Mouse (Mus musculus) stomach, embryonic 15.5 days (tissue): ENCODE measurements around the gene Agap1. TPM values are rescaled to one million over a fixed set of nuclear protein-coding genes. Genes with fewer than 3 reads are reported as not detected.

ENCODE experiments used
- ATAC-seq: fragments of 200-750 bp; cut with Nextera tagmentation; 2 replicates; pipeline ENCODE4 v1.8.0; 2017; ENCODE audit warnings: low read depth, moderate number of reproducible peaks, moderate TSS enrichment; ENCODE audit not compliant: insufficient read depth, low FRiP score
- H3K27ac ChIP-seq: fragments of 300-500 bp; sonication (generic); 2 replicates; pipeline ENCODE4 v1.5.1; 2015; ENCODE audit warnings: mild to moderate bottlenecking, inconsistent platforms
- H3K27me3 ChIP-seq: fragments of 300-500 bp; sonication (generic); replicated peaks from 2 replicates; pipeline ENCODE4 v1.6.1; 2015; ENCODE audit warnings: inconsistent platforms
- H3K36me3 ChIP-seq: fragments of 300-500 bp; sonication (generic); 2 replicates; pipeline ENCODE4 v1.6.1; 2015; ENCODE audit warnings: inconsistent platforms
- H3K4me1 ChIP-seq: fragments of 300-500 bp; sonication (generic); 2 replicates; pipeline ENCODE4 v1.6.1; 2015; ENCODE audit warnings: inconsistent platforms
- H3K4me2 ChIP-seq: fragments of 300-500 bp; sonication (generic); 2 replicates; pipeline ENCODE4 v1.6.1; 2015; ENCODE audit warnings: mild to moderate bottlenecking, inconsistent platforms
- H3K4me3 ChIP-seq: fragments of 300-500 bp; sonication (generic); replicated peaks from 2 replicates; pipeline ENCODE4 v1.5.1; 2015; ENCODE audit warnings: inconsistent platforms
- H3K9ac ChIP-seq: fragments of 300-500 bp; sonication (generic); 2 replicates; pipeline ENCODE4 v1.6.1; 2015; ENCODE audit warnings: inconsistent platforms
- H3K9me3 ChIP-seq: fragments of 300-500 bp; sonication (generic); 2 replicates; pipeline ENCODE4 v1.6.1; 2016; ENCODE audit warnings: inconsistent platforms
- WGBS: fragments of 180-500 bp; shearing (Covaris S2); methylation state at CpG from one replicate; pipeline ENCODE4 v1.1.7; 2015; 5-methylcytosine and 5-hydroxymethylcytosine counted together
- polyA plus RNA-seq: library from polyadenylated mRNA; unstranded; fragments of >200 nt; fragmentation: Nextera tagmentation; extraction: Ambion mirVana; gene quantifications from 2 replicates; pipeline ENCODE4 v1.2.1, GENCODE M21; 2015

Gene Agap1
- polyA plus RNA-seq, 1 experiment from 2014 or later, result 9.3 TPM

GRCm38 (mm10) chr1:89554969-89555856 is 100.6 kb downstream of the Agap1 start:
- Histone ChIP-seq H3K36me3 (no peaks in the 10 kb centered on the region), H3K4me3 (no peak overlapping the region), H3K27ac (no peak overlapping the region), H3K4me1 (no peaks in the 10 kb centered on the region), H3K27me3 (no peaks in the 10 kb centered on the region), H3K9me3 (no peaks in the 10 kb centered on the region), H3K4me2 (no peak overlapping the region), H3K9ac (no peak overlapping the region)
- ATAC-seq, result no peak
- WGBS, result 76% methylated on average over 18 of the region's 18 CpGs

- Histone ChIP-seq H3K9me3 (no peaks in the 10 kb centered on the region), H3K4me1 (no peaks in the 10 kb centered on the region), H3K9ac (no peak overlapping the region), H3K27ac (no peak overlapping the region), H3K4me2 (no peak overlapping the region), H3K27me3 (no peaks in the 10 kb centered on the region), H3K4me3 (no peak overlapping the region), H3K36me3 (no peaks in the 10 kb centered on the region)
- WGBS, result 80% methylated on average over 7 of the region's 7 CpGs
- no peak for ATAC-seq
Measured at GRCm38 (mm10) chr1:89556006-89556405, 101.4 kb downstream of the Agap1 start.

GRCm38 (mm10) chr1:89557401-89557800 is 102.8 kb downstream of the Agap1 start:
- Histone ChIP-seq H3K4me3 (no peak overlapping the region), H3K36me3 (no peaks in the 10 kb centered on the region), H3K27ac (no peak overlapping the region), H3K27me3 (no peaks in the 10 kb centered on the region), H3K9ac (no peak overlapping the region), H3K4me1 (no peaks in the 10 kb centered on the region), H3K9me3 (no peaks in the 10 kb centered on the region), H3K4me2 (no peak overlapping the region)
- WGBS, result 72% methylated on average over 6 of the region's 6 CpGs
- ATAC-seq, result no peak

- H3K27ac ChIP-seq, result no peak overlapping the region
- H3K27me3 ChIP-seq, result no peaks in the 10 kb centered on the region
- ATAC-seq, result no peak
- H3K36me3 ChIP-seq, result no peaks in the 10 kb centered on the region
- no peaks in the 10 kb centered on the region for H3K4me1 ChIP-seq
- H3K9me3 ChIP-seq, result no peaks in the 10 kb centered on the region
- no peak overlapping the region for H3K9ac ChIP-seq
- no peak overlapping the region for H3K4me2 ChIP-seq
- H3K4me3 ChIP-seq, result no peak overlapping the region
- 55% methylated on average over 1 of the region's 1 CpGs for WGBS
Measured at GRCm38 (mm10) chr1:89558080-89558479, 103.5 kb downstream of the Agap1 start.

- WGBS, result 77% methylated on average over 4 of the region's 4 CpGs
- Histone ChIP-seq H3K4me3 (no peak overlapping the region), H3K36me3 (no peaks in the 10 kb centered on the region), H3K27me3 (no peaks in the 10 kb centered on the region), H3K9me3 (no peaks in the 10 kb centered on the region), H3K9ac (no peak overlapping the region), H3K4me2 (no peak overlapping the region), H3K4me1 (peaks cover 15% of the 10 kb centered on the region), H3K27ac (no peak overlapping the region)
- no peak for ATAC-seq
Measured at GRCm38 (mm10) chr1:89563399-89563798, 108.8 kb downstream of the Agap1 start.

- peak; percentile 36; the same call in 1 of the 2 replicates for ATAC-seq
- 33% methylated on average over 9 of the region's 9 CpGs for WGBS
- no peaks in the 10 kb centered on the region for H3K27me3 ChIP-seq
- no peak overlapping the region for H3K9ac ChIP-seq
- H3K4me3 ChIP-seq, result no peak overlapping the region
- peaks cover 25% of the 10 kb centered on the region for H3K4me1 ChIP-seq
- no peak overlapping the region for H3K4me2 ChIP-seq
- H3K9me3 ChIP-seq, result no peaks in the 10 kb centered on the region
- no peak overlapping the region for H3K27ac ChIP-seq
- no peaks in the 10 kb centered on the region for H3K36me3 ChIP-seq
Measured at GRCm38 (mm10) chr1:89566578-89567488, 112.2 kb downstream of the Agap1 start.

GRCm38 (mm10) chr1:89568546-89569405 is 114.2 kb downstream of the Agap1 start:
- no peak overlapping the region for H3K27ac ChIP-seq
- no peaks in the 10 kb centered on the region for H3K9me3 ChIP-seq
- no peaks in the 10 kb centered on the region for H3K27me3 ChIP-seq
- peaks cover 25% of the 10 kb centered on the region for H3K4me1 ChIP-seq
- ATAC-seq, result peak; percentile 45
- H3K36me3 ChIP-seq, result no peaks in the 10 kb centered on the region
- no peak overlapping the region for H3K4me2 ChIP-seq
- no peak overlapping the region for H3K4me3 ChIP-seq
- H3K9ac ChIP-seq, result no peak overlapping the region
- 58% methylated on average over 6 of the region's 6 CpGs for WGBS

GRCm38 (mm10) chr1:89570522-89571299 is 116.1 kb downstream of the Agap1 start:
- no peak overlapping the region for H3K9ac ChIP-seq
- H3K27ac ChIP-seq, result no peak overlapping the region
- H3K4me1 ChIP-seq, result peaks cover 35% of the 10 kb centered on the region
- 84% methylated on average over 4 of the region's 4 CpGs for WGBS
- no peak overlapping the region for H3K4me3 ChIP-seq
- no peak for ATAC-seq
- H3K9me3 ChIP-seq, result no peaks in the 10 kb centered on the region
- H3K36me3 ChIP-seq, result no peaks in the 10 kb centered on the region
- no peaks in the 10 kb centered on the region for H3K27me3 ChIP-seq
- no peak overlapping the region for H3K4me2 ChIP-seq

GRCm38 (mm10) chr1:89573486-89573885 is 118.9 kb downstream of the Agap1 start:
- Histone ChIP-seq H3K9ac (no peak overlapping the region), H3K36me3 (no peaks in the 10 kb centered on the region), H3K27me3 (no peaks in the 10 kb centered on the region), H3K4me2 (no peak overlapping the region), H3K4me1 (peaks cover 31% of the 10 kb centered on the region), H3K9me3 (no peaks in the 10 kb centered on the region), H3K27ac (no peak overlapping the region), H3K4me3 (no peak overlapping the region)
- ATAC-seq, result no peak
- WGBS, result 91% methylated on average over 4 of the region's 4 CpGs

- Histone ChIP-seq H3K9me3 (no peaks in the 10 kb centered on the region), H3K4me2 (no peak overlapping the region), H3K9ac (no peak overlapping the region), H3K27me3 (no peaks in the 10 kb centered on the region), H3K27ac (no peak overlapping the region), H3K4me1 (peaks cover 28% of the 10 kb centered on the region), H3K36me3 (no peaks in the 10 kb centered on the region), H3K4me3 (no peak overlapping the region)
- WGBS, result 55% methylated on average over 7 of the region's 7 CpGs
- no peak for ATAC-seq
Measured at GRCm38 (mm10) chr1:89574941-89575890, 120.6 kb downstream of the Agap1 start.
